Mouse (Mus musculus) bone marrow macrophage, adult 2 months (primary cell): ENCODE measurements at regions not wholly inside any gene's neighbourhood (a gene's known extent, or its start where the extent isn't known, plus 50 kb on each side); places are given as distances from the start of the nearest gene placed in this dataset.

Experiments
- H3K27ac ChIP-seq: 2 replicates; pipeline ENCODE4 v1.5.1; 2012; ENCODE audit warnings: low read depth, low read length; ENCODE audit not compliant: insufficient read depth
- H3K4me1 ChIP-seq: 2 replicates; pipeline ENCODE4 v1.6.1; 2012; ENCODE audit warnings: low read length; ENCODE audit not compliant: control insufficient read depth, insufficient read depth
- H3K4me3 ChIP-seq: 2 replicates; pipeline ENCODE4 v1.5.1; 2012; ENCODE audit warnings: mild to moderate bottlenecking, low read length, moderate library complexity; ENCODE audit not compliant: insufficient read depth
- CTCF ChIP-seq: IDR thresholded peaks from 2 replicates; pipeline ENCODE4 v1.5.1; 2012; ENCODE audit warnings: low read depth, mild to moderate bottlenecking, low read length, moderate library complexity
- POLR2A ChIP-seq: IDR thresholded peaks from 2 replicates; pipeline ENCODE4 v1.6.1; 2012; ENCODE audit warnings: mild to moderate bottlenecking, low read depth, low read length, borderline replicate concordance

DNA sequence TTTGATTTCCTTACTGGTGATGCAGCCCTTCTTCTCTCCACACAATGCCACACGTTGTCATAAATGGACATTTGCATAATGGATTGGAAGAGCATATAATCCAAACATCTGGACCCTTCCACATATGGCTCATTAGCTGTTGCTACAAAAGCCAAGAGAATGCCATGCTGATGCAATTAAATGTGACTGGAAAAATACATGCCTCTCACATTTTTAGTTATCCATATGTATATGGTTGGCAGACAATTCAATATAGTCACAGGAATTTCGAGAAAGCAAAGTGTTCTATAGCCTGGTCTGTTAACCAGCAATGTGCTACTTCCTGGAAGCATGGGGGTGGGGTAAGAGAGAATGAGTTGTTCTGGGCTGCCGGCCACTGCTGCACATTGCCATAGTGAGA lies 352.9 kb upstream of the N6amt1 start:
- TF ChIP-seq POLR2A (no peak), CTCF (no peak)
- Histone ChIP-seq H3K4me3 (no peak overlapping the region), H3K27ac (no peak overlapping the region), H3K4me1 (no peaks in the 10 kb centered on the region)

- Histone ChIP-seq H3K4me1 (no peaks in the 10 kb centered on the region), H3K27ac (no peak overlapping the region), H3K4me3 (no peak overlapping the region)
- no peak for TF ChIP-seq CTCF
Measured at GRCm38 (mm10) chr16:86971691-86972090, 382.3 kb upstream of the N6amt1 start.

DNA sequence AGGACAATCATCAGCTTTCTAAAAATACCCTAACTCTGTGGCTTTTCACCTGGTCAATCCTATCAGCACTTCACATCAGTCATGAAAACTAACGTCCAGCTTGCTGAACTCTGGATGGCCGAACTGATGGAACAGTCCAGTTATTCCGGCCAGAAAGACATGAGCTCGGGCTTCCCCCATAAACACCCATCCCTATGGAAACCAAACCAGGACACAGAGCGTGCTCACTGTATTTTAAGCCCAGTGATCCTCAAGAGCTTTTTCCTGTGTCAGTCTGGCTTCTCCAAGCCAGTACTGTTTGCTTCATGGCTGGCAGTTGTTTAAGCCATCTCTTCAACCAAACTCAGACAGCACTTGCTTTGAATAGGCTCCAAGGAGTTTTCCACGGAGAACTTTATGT lies 404.3 kb upstream of the N6amt1 start:
- TF ChIP-seq POLR2A (no peak), CTCF (no peak)
- H3K4me3 ChIP-seq = no peak overlapping the region
- H3K27ac ChIP-seq = no peak overlapping the region
- H3K4me1 ChIP-seq = no peaks in the 10 kb centered on the region

GRCm38 (mm10) chr16:86945531-86946144 lies 408.3 kb upstream of the N6amt1 start:
- H3K4me1 ChIP-seq = no peaks in the 10 kb centered on the region
- TF ChIP-seq CTCF (no peak), POLR2A (no peak)
- H3K27ac ChIP-seq = no peak overlapping the region
- no peak overlapping the region for H3K4me3 ChIP-seq

- TF ChIP-seq POLR2A = no peak
- no peak for TF ChIP-seq CTCF
- H3K4me1 ChIP-seq = no peaks in the 10 kb centered on the region
- H3K27ac ChIP-seq = no peak overlapping the region
- no peak overlapping the region for H3K4me3 ChIP-seq
Measured at GRCm38 (mm10) chr16:86945058-86945457, 408.9 kb upstream of the N6amt1 start.

- Histone ChIP-seq H3K4me1 (no peaks in the 10 kb centered on the region), H3K4me3 (no peak overlapping the region), H3K27ac (no peak overlapping the region)
- TF ChIP-seq CTCF (no peak), POLR2A (no peak)
Measured at GRCm38 (mm10) chr16:86934989-86935388, 419.0 kb upstream of the N6amt1 start.

DNA sequence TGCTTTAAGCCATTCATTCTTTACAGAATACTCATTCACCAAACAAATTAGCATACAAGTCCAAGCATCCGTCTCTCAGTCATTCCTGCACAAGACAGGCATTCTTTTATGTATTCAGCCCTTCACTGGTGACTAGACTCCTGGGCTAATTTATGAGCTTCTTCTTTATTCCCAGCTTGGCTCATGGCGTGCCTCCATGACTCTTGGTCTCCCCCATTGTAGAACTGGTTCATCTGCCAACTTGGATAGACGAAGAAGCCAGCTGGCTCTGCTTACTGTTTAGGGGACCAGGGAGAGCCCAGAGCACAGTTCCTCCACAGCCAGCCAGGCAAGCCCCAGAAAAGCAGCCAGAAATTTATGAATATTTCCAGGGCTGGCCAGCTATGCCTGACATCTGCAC lies 421.2 kb upstream of the N6amt1 start:
- Histone ChIP-seq H3K4me1 (no peaks in the 10 kb centered on the region), H3K4me3 (no peak overlapping the region), H3K27ac (no peak overlapping the region)
- TF ChIP-seq CTCF (no peak), POLR2A (no peak)

DNA sequence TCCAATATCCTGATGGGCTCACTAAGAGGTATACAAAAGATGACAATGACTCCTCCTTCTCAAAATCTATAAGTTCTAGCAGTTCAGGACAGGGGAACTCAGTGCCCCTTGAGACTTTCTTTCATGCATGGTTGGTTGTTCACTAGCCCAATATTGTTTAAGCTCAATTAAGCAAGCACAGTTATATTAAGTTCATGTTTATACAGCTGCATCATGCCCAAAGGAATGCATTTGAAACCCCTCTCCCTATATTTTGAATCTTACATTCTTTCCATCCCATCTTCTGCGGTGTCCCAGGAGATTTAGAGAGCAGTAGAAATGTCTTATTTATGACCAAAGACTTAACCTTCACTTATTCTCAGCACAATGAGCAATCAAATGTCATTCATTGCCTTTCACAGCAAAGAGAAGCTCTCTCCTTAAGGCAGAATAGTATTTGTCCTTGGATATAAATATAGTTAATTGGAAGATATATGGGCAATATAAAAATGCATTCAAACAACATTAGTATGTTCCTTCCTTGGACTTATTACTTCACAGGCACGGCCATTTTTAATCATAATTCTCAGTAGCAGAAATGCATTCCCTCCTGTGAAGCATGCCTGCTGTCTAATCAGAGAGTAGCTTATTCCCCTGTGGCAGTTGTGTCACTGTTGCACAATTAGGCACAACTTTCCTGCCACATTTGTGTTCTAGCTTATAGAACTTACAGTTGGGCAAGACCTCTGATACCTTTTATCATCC lies 455.8 kb upstream of the N6amt1 start:
- Histone ChIP-seq H3K4me1 (no peaks in the 10 kb centered on the region), H3K4me3 (no peak overlapping the region), H3K27ac (no peak overlapping the region)
- TF ChIP-seq POLR2A (no peak), CTCF (no peak)

GRCm38 (mm10) chr16:86894982-86895381 lies 459.0 kb upstream of the N6amt1 start:
- Histone ChIP-seq H3K4me1 (no peaks in the 10 kb centered on the region), H3K4me3 (no peak overlapping the region), H3K27ac (no peak overlapping the region)
- TF ChIP-seq CTCF = no peak
- no peak for TF ChIP-seq POLR2A

- no peak overlapping the region for H3K27ac ChIP-seq
- no peak for TF ChIP-seq POLR2A
- TF ChIP-seq CTCF = no peak
- H3K4me3 ChIP-seq = no peak overlapping the region
- H3K4me1 ChIP-seq = no peaks in the 10 kb centered on the region
Measured at GRCm38 (mm10) chr16:86894333-86894732, 459.7 kb upstream of the N6amt1 start.

GRCm38 (mm10) chr16:86888421-86888820 lies 465.6 kb upstream of the N6amt1 start:
- H3K4me1 ChIP-seq = no peaks in the 10 kb centered on the region
- TF ChIP-seq POLR2A = no peak
- TF ChIP-seq CTCF = no peak
- no peak overlapping the region for H3K4me3 ChIP-seq
- no peak overlapping the region for H3K27ac ChIP-seq
